Mouse (Mus musculus): ENCODE data around the gene Ceacam1.

DNA sequence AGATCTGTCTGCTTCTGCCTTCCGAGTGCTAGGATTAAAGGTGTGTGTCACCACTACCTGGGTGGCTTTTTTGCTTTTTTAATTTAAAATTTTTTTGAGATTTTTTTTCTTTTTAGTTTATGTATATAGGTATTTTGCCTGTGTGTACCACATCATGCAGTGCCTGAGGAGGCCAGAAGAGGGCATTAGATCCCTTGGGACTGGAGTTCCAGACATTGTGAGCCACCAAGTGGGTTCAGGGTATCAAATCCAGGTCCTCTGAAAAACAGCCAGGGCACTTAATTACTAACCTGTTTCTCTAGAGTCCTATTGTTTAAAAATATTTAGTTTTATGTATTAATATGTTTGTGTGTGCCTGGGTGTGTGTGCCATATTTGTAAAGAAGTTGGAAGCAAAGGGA lies 59.8 kb downstream of the Ceacam1 start:
- TF ChIP-seq CTCF (IDR thresholded peaks at IDR 0.05; ENCODE audit: insufficient read depth, low read length) (peak; percentile 57), POLR2A (IDR thresholded peaks at IDR 0.05; ENCODE audit: borderline replicate concordance, extremely low read depth, low read depth, low read length) (no peak)

Data from lung, adult 2 months (tissue).